Comparison of ENCODE assay signal across 9 mouse cellular contexts in the genomic region with DNA sequence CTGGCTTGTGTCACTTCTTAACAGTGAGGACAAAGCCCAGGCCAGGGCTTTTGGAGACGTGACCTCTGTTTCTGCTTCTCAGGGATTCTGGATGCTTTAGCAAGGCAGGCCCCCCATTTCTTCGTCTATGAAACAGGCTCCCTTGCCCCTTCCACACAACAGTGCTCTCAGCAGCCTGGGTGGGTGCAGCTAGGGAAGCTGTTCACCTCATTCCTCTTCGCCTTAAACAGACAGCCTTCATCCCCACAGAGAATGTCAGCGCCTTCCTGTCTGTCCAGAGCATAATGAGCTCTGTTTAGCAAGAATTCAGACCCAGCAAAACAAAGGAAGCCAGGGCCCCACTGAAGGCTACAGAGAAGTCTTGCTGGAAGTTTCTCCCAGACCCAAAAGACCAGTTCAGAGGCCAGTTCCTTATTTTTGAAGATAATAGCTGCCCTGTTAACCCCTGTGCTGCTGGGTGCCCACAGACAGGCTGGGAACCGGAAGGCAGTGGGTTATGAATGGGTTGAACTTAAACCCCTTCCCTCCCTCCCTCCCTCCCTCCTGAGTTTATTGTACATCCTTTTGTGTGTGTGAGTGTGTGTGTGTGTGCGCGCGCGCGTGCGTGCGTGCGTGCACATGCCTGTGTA. TPM values are rescaled to one million over a fixed set of nuclear protein-coding genes. Genes with fewer than 3 reads are reported as not detected.
DNase-seq lines count a peak whose midpoint lies in the region; ATAC-seq and TF ChIP-seq lines count a peak whose summit lies in the region.
"Had no signal": no experiment of that assay in that cellular context is flagged by ENCODE, and none has a peak within 500 bp of the region (broad histone marks: within the 10 kb centered on the region; RNA-seq: fewer than 3 reads in every experiment).

No protein-coding gene starts in this region.

- no peak overlapping the region for H3K4me3 ChIP-seq in spleen, adult 2 months (ENCODE audit: extremely low read depth, insufficient read depth, insufficient read length)
- no peak overlapping the region for H3K4me3 ChIP-seq in forebrain, embryonic 14.5 days (ENCODE audit: low read depth, low read length)
- no peak overlapping the region for H3K4me3 ChIP-seq in intestine, embryonic 14.5 days (ENCODE audit: low read depth, low read length)
- H3K4me3 ChIP-seq in lung, embryonic 15.5 days: no peak overlapping the region
- H3K4me3 ChIP-seq in stomach, embryonic 14.5 days (ENCODE audit: low read depth, low read length): no peak overlapping the region
- H3K4me3 ChIP-seq: myocyte had no signal

- no peaks in the 10 kb centered on the region for H3K27me3 ChIP-seq in spleen, adult 2 months (ENCODE audit: control insufficient read depth, insufficient read depth, low read length)
- no peaks in the 10 kb centered on the region for H3K27me3 ChIP-seq in forebrain, embryonic 14.5 days (replicated peaks; ENCODE audit: control insufficient read depth, insufficient read depth, low read length)
- no peaks in the 10 kb centered on the region for H3K27me3 ChIP-seq in intestine, embryonic 14.5 days (replicated peaks; ENCODE audit: control insufficient read depth, insufficient read depth, low read length)
- H3K27me3 ChIP-seq in lung, embryonic 15.5 days: no peaks in the 10 kb centered on the region
- no peaks in the 10 kb centered on the region for H3K27me3 ChIP-seq in stomach, embryonic 14.5 days (ENCODE audit: control insufficient read depth, insufficient read depth, low read length)

- H3K4me2 ChIP-seq in forebrain, embryonic 14.5 days (ENCODE audit: low read length): no peak overlapping the region
- H3K4me2 ChIP-seq in intestine, embryonic 14.5 days (ENCODE audit: low read length): no peak overlapping the region
- no peak overlapping the region for H3K4me2 ChIP-seq in lung, embryonic 15.5 days
- H3K4me2 ChIP-seq in stomach, embryonic 14.5 days (replicated peaks; ENCODE audit: low read depth, low read length): no peak overlapping the region

- peaks cover 16% of the 10 kb centered on the region for H3K36me3 ChIP-seq in spleen, adult 2 months (ENCODE audit: control insufficient read depth, insufficient read depth, low read length)
- H3K36me3 ChIP-seq in forebrain, embryonic 14.5 days (ENCODE audit: control insufficient read depth, insufficient read depth, low read length): no peaks in the 10 kb centered on the region
- H3K36me3 ChIP-seq in intestine, embryonic 14.5 days (ENCODE audit: control insufficient read depth, insufficient read depth, low read length): no peaks in the 10 kb centered on the region
- no peaks in the 10 kb centered on the region for H3K36me3 ChIP-seq in lung, embryonic 15.5 days
- H3K36me3 ChIP-seq in stomach, embryonic 14.5 days (ENCODE audit: control insufficient read depth, insufficient read depth, low read length): no peaks in the 10 kb centered on the region

- DNase-seq in spleen, adult 2 months (ENCODE audit: low read depth in 1 of 2, low spot score in 2 of 2): peak in 1 of 2 experiments; percentile 65
- no peak for DNase-seq in spleen, adult 18-20 months
- DNase-seq in forebrain, embryonic 14.5 days (ENCODE audit: low spot score): no peak
- no peak for DNase-seq in intestine, embryonic 14.5 days (ENCODE audit: low spot score)
- no peak for DNase-seq in left cerebral cortex, adult 11 months (ENCODE audit: low spot score)
- no peak for DNase-seq in gastrocnemius, postnatal 36 days

- H3K4me1 ChIP-seq in spleen, adult 2 months (ENCODE audit: control insufficient read depth, insufficient read depth, insufficient read length): peaks cover 49% of the 10 kb centered on the region; the same call in 1 of the 2 replicates
- H3K4me1 ChIP-seq in forebrain, embryonic 14.5 days (ENCODE audit: control insufficient read depth, insufficient read depth, low read length): peaks cover 31% of the 10 kb centered on the region
- H3K4me1 ChIP-seq in intestine, embryonic 14.5 days (replicated peaks; ENCODE audit: control insufficient read depth, insufficient read depth, low read length): peaks cover 24% of the 10 kb centered on the region
- H3K4me1 ChIP-seq in lung, embryonic 15.5 days: peaks cover 49% of the 10 kb centered on the region
- H3K4me1 ChIP-seq in stomach, embryonic 14.5 days (ENCODE audit: control insufficient read depth, insufficient read depth, low read length): peaks cover 27% of the 10 kb centered on the region

- peak overlapping the region; percentile 82 for H3K27ac ChIP-seq in spleen, adult 2 months (ENCODE audit: insufficient read depth, low read length)
- peak overlapping the region; percentile 63; the same call in 1 of the 2 replicates for H3K27ac ChIP-seq in forebrain, embryonic 14.5 days (ENCODE audit: low read depth, low read length)
- peak overlapping the region; percentile 86 for H3K27ac ChIP-seq in intestine, embryonic 14.5 days (ENCODE audit: low read depth)
- H3K27ac ChIP-seq in lung, embryonic 15.5 days: peak overlapping the region; percentile 95
- H3K27ac ChIP-seq in stomach, embryonic 14.5 days (ENCODE audit: low read length): peak overlapping the region; percentile 90

- TF ChIP-seq POLR2A in spleen, adult 2 months (IDR thresholded peaks at IDR 0.05; ENCODE audit: low read depth, low read length): no peak

- intact Hi-C loops in gastrocnemius, postnatal 36 days (cut with DNase I): no loop called here

- no peaks in the 10 kb centered on the region for H3K9me3 ChIP-seq in forebrain, embryonic 14.5 days (replicated peaks; ENCODE audit: control insufficient read depth, low read length)
- no peaks in the 10 kb centered on the region for H3K9me3 ChIP-seq in intestine, embryonic 14.5 days (ENCODE audit: control insufficient read depth, low read length)
- no peaks in the 10 kb centered on the region for H3K9me3 ChIP-seq in lung, embryonic 15.5 days
- H3K9me3 ChIP-seq in stomach, embryonic 14.5 days (ENCODE audit: control insufficient read depth, low read depth, low read length): no peaks in the 10 kb centered on the region

- no peak overlapping the region for H3K9ac ChIP-seq in forebrain, embryonic 14.5 days (ENCODE audit: low read length)
- H3K9ac ChIP-seq in intestine, embryonic 14.5 days (ENCODE audit: low read length): no peak overlapping the region
- H3K9ac ChIP-seq in lung, embryonic 15.5 days: peak overlapping the region; percentile 18; the same call in 1 of the 2 replicates
- no peak overlapping the region for H3K9ac ChIP-seq in stomach, embryonic 14.5 days (replicated peaks; ENCODE audit: low read depth, low read length)

- WGBS in spleen, adult 2 months: 31% methylated on average over 13 of the region's 13 CpGs
- WGBS in forebrain, embryonic 14.5 days: 35% methylated on average over 13 of the region's 13 CpGs
- 62% methylated on average over 13 of the region's 13 CpGs for WGBS in intestine, embryonic 14.5 days
- 67% methylated on average over 13 of the region's 13 CpGs for WGBS in lung, embryonic 15.5 days
- WGBS in stomach, embryonic 14.5 days: 74% methylated on average over 13 of the region's 13 CpGs

- no peak for ATAC-seq in forebrain, embryonic 14.5 days
- 0 out of 2 replicates have a peak, but pooled peaks have one; percentile 21 for ATAC-seq in intestine, embryonic 14.5 days (replicated peaks; ENCODE audit: low FRiP score, low TSS enrichment, low read depth)
- peak; percentile 36 for ATAC-seq in lung, embryonic 15.5 days (ENCODE audit: borderline replicate concordance, extremely low read depth, low FRiP score, low TSS enrichment)
- no peak for ATAC-seq in stomach, embryonic 14.5 days (ENCODE audit: insufficient number of reproducible peaks, insufficient read depth, low FRiP score, low read depth)

- no peak for TF ChIP-seq CTCF in spleen, adult 2 months (IDR thresholded peaks at IDR 0.05; ENCODE audit: extremely low read depth, insufficient read depth, insufficient read length, insufficient replicate concordance)

RNA-seq across cellular contexts. Expression of a gene that starts 47.3 kb away (rescaled TPM):
- polyA plus RNA-seq in spleen, adult 2 months (2012; rRNA removed): 5.8 and 6.6 TPM in 2 replicates
- polyA plus RNA-seq in forebrain, embryonic 14.5 days (2014; fragmentation: Nextera tagmentation; extraction: Ambion mirVana): 11.9 and 17.6 TPM in 2 replicates
- 8.9 and 11.6 TPM in 2 replicates for polyA plus RNA-seq in intestine, embryonic 14.5 days (2014; fragmentation: Nextera tagmentation; extraction: Ambion mirVana)
- 9.7 and 9.8 TPM in 2 replicates for polyA plus RNA-seq in lung, embryonic 15.5 days (2015; fragmentation: Nextera tagmentation; extraction: Ambion mirVana)
- polyA plus RNA-seq in stomach, embryonic 14.5 days (2014; fragmentation: Nextera tagmentation; extraction: Ambion mirVana): 9.8 and 11.7 TPM in 2 replicates
- total RNA-seq in gastrocnemius, postnatal 36 days (2021): 10 to 100 TPM; 45.7 to 46.2 TPM

Comparison
In these comparisons a context has a peak if more than half of its experiments do, and no peak if none do; other contexts are left out.
1. ATAC-seq: peak in intestine, embryonic 14.5 days (single experiment) and lung, embryonic 15.5 days (single experiment); none in forebrain, embryonic 14.5 days (single experiment) and stomach, embryonic 14.5 days (single experiment).
2. Peak in every context shown above with its lines, with median percentiles within 50 percentile points of each other: H3K27ac ChIP-seq.